Mouse (Mus musculus) kidney, adult 2 months (tissue): ENCODE measurements around the gene Snx6.

Experiments used
- CTCF ChIP-seq: fragments of 200-500 bp; conservative IDR thresholded peaks from 2 replicates; pipeline ENCODE4 v1.5.1; 2011; ENCODE audit warnings: low read depth, mild to moderate bottlenecking, control low read depth, low read length, moderate library complexity, mixed read lengths; ENCODE audit not compliant: insufficient read depth, insufficient read length
- POLR2A ChIP-seq: fragments of 200-500 bp; IDR thresholded peaks from one replicate; pipeline ENCODE4 v1.6.1; 2011; ENCODE audit warnings: low read depth, low read length, control low read depth

DNA sequence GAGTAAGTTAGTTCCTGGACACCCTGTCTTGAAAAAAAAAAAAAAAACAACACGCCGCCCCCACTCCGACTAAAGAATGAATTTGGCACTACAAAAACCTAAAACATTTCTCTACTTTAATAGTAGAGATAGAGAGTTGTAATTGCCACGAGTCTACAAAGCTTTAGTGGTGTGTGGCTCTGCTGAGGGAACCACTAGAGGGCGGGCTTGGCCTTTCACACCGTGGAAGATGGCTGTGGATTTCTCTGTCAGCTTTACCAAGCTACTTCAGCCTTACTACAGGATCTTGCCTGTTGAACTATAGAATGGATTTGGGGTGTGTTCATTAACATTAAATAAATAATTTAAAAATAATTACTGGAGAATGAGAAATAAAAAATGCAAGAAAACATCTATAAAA is 35.1 kb upstream of the Snx6 start:
- TF ChIP-seq CTCF (peak; percentile 98), POLR2A (no peak)
